Mouse (Mus musculus): Measurements from ENCODE around the gene Kiss1. TPM values are rescaled to one million over a fixed set of nuclear protein-coding genes. Genes with fewer than 3 reads are reported as not detected.

Gene Kiss1
- polyA plus RNA-seq, 1 experiment from 2014 or later = 7.7 TPM

Other genes with a start within 250 kb of the Kiss1 start
- 38.0 and 39.2 TPM in 2 replicates for gene Ppp1r15b, start 190.7 kb upstream of the Kiss1 start, polyA plus RNA-seq (2015; fragmentation: Nextera tagmentation; extraction: Ambion mirVana)
- 6.9 and 7.6 TPM in 2 replicates for gene Plekha6, start 157.7 kb upstream of the Kiss1 start, polyA plus RNA-seq (2015; fragmentation: Nextera tagmentation; extraction: Ambion mirVana)
- gene Golt1a, start 12.1 kb upstream of the Kiss1 start, polyA plus RNA-seq (2015; fragmentation: Nextera tagmentation; extraction: Ambion mirVana) = 0.16 TPM in 1 of 2 replicates, not detected in the other
- gene Ren1, start 28.6 kb downstream of the Kiss1 start, polyA plus RNA-seq (2015; fragmentation: Nextera tagmentation; extraction: Ambion mirVana) = 1.5 TPM in 2 replicates
- 2.7 and 3.0 TPM in 2 replicates for gene Etnk2, start 41.7 kb downstream of the Kiss1 start, polyA plus RNA-seq (2015; fragmentation: Nextera tagmentation; extraction: Ambion mirVana)
- gene Sox13, start 102.5 kb downstream of the Kiss1 start, polyA plus RNA-seq (2015; fragmentation: Nextera tagmentation; extraction: Ambion mirVana) = 7.3 and 9.0 TPM in 2 replicates

Data from lung, embryonic 15.5 days (tissue).